Mouse (Mus musculus) layer of hippocampus, postnatal 25 days (tissue): ENCODE measurements around the gene Psma6. TPM values are rescaled to one million over a fixed set of nuclear protein-coding genes. Genes with fewer than 3 reads are reported as not detected.
"Not testable (repeated sequence)": the region's sequence is repeated elsewhere in the genome, so short reads cannot be mapped to it uniquely, and the experiment has no call there.

Experiments used
- DNase-seq, 2 experiments: peaks; one replicate each; pipeline ENCODE4 v3.0.0; 2022; ENCODE audit warnings: mixed read lengths in 2 of 2, low spot score in 1 of 2; ENCODE audit errors: extremely low spot score in 1 of 2
- total RNA-seq, 2 experiments: library from RNA; stranded (reverse); gene quantifications; 2 replicates each; pipeline ENCODE4 v1.2.3; 2021

Psma6 gene
- total RNA-seq, 2 experiments from 2014 or later: 130 to 151 TPM

DNA sequence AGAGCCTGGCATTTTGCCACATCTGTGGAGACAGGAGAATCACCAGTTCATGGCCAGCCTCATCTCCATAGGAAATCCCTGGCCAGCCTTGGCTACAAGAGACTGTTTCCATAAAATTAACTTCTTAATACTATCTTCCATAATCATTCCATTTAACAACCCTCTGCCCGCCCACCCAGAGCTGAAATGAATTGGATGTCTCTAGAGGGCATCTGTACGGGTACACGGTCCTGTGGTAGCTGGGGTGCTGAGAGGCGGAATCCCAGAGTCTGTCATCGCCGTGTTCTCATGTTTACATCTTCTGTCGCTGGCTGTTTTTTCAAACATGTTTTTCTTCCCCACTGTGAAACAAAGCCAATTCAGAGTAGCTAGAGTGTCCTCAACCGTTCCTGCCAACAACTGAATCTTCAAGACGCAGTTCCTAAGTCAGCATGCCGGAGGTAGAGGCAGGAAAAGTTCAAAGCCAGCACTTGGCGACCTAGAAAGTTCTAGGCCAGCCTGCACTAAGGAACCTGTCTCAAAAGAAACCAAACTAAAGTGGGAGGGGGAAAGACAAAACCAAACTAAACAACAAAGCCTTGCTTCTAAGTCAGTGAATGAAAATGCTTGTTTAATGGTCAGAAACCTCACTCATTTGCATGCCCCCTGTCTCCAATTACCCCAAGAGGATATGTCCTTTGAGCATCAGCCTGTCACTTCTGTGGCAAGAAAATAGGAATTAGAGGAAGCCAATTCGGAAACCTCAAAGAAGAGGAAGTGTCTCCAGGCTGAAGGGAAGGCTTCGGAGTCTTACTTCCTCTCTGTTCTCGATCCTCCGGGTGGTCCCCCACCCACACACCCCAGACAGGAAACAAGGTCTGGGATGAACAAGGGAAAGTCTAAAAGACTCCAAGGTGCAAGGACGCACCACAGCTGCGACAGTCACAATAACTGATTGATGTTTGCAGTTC lies 5.4 kb downstream of the Psma6 start:
- DNase-seq: no peak

DNA sequence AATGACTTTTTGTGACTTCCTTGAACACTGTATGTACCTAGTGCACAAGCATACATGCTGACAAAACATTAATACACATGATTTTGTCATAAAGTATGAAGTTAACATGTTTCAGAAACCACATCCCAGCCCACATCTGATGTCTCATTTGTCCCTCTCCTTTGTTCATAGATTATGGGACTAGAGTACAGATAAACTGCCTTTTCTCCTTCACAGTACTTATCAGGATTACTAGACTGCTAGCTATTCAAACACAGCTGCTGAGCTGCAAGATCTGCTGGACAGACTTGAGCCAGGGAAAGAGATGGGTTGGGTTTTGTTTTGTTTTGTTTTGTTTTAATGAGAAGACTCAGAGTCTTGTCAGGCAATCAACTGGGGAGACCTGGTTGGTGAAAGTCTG lies 8.1 kb downstream of the Psma6 start:
- DNase-seq: no peak

DNA sequence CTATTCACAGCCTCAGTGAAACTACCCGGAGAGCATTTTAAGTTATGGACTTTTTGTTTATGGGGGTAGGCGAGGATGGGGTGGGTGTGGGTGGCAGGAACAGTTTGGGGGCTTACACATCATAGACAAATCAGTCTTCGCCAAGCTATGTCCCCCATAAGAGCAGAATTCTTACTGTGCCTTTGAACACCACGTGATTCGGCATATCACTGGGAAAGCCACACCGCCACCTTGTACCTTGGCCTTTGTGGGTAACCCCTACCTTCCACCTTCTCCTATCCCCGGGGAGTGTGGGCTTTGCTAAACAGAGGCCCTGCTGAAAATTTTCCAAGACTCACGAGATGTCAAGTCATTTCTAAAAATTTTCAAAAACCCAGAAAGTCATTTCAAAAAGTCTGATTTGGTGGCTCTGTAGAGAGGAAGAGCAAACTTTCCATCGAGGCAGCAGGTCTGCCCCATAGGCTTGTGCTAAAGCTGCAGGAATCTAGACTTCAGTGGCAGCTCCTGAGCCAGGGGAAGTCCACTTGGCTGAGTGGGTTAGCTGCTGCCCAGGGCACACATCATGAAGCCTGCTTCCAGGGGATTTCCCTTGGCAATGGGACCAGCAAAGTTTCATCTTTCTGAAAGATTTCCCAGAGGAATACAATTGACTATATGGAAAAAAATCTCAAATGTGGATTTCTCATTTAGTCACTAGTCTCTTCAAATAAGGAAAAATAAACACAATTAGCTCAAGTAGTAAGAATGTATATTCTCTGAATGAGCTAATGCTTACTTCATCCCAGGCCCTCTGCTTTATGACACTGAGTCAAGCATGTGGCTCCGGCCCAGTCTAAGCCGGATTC lies 8.9 kb downstream of the Psma6 start:
- DNase-seq: no peak

DNA sequence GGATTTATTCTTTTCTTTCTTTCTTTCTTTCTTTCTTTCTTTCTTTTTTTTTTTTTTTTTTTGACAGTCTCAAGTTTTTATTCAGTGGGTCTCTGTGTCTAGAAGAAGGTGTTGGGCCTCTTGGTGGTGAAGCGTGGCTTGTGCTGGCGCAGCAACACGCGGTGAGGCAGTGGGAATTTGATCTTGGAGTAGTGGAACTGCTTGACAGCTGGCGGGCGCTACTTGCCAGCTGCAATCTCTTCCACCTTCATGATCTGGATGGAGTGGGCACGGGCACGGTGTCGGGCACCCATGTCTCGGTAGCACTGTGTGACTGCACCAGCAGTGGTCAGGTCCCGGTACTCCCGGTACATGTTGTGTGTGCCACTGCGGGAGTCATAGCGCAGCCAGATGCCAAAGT lies 11.6 kb downstream of the Psma6 start:
- not testable (repeated sequence) for DNase-seq

DNA sequence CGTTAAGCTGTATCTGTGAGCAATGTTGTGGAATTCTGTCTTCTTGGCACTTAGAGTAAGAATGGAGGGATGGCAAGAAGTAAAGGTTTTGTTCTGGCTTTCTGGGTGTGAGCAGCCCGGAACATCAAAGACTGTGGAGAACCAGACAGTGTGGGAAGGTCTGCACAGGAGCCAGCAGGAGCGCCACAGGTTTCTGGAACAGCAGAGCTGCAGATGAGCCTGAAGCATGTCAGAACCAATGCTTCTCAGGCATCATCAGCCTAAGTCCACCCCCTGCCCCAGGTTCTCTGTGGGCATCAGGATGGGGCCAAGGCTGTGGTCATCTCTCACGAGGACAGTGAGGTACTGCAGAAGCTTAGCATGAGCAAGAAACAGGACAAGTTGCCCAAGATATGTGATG lies 12.5 kb downstream of the Psma6 start:
- no peak for DNase-seq

DNA sequence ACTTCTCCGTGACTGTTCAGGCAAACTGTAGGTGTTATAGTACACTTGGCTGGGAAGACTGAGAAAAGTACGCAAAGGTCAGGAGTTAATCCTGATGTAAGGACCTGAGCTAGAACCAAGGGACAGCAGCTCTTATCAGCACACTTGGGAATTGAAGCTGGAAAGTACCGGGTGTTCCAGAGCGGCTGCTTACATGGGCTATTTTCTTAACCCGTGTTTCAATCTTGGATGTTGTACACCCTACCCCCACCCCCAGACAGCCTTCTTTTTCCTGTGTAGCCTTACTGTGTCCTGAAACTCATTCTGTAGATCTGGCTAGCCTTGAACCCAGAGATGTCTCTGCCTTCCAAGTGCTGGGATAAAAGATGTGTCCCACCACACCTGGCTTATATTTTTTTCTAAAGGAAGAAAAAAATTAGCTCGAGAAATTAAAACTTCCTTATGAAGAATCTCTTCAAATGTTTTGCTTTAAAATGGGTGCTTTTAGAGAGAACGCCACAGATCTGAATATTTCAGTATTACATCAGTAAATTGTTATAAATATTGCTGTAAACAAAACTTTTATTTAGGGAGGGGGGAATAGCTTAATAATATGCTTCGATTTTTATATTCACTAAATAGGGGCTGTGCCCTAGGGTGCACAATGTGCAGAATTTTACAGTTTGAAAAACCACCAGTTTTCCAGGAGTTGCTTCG lies 13.7 kb downstream of the Psma6 start:
- DNase-seq: no peak

DNA sequence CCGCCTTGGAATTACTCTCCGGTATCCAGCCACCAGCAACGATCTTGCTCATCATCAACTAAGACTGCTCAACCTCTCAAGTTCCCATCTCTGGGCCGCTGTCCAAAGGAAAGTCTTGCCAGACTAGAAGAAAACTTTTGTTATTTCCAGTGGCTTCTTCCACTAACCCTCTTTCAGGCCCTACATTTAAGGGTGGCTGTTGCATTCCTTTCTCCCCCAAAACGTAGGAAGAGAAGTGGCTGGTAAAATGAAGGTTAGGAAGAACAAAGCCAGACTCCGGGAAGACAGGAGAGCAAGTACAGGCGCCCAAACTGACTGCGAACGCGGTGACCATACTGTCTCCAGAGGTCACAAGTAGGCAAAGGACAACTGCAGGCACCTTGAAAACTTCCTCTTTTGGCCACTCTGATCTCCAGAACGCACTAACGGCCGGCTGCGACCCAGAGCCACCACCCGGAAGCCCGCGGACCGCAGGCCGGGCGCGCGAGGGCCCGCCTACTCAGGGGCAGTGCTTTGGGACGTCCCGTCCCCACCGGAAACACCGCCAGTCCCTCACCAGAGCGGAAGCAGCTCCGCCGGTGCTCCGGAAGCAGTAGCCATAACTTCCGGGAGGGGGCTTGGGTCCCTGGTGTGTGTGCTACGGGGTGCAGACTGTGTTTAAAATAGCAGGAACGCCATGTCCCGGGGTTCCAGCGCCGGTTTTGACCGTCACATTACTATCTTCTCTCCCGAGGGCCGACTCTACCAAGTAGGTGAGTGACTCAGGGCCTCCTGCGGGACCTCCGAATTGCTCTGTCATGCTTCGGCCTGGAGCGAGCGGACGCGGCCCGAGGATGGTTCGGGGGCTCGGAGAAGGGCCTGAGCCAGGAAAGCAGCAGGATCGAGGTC lies 14.5 kb downstream of the Psma6 start:
- DNase-seq: peak; percentile 77 to 78

DNA sequence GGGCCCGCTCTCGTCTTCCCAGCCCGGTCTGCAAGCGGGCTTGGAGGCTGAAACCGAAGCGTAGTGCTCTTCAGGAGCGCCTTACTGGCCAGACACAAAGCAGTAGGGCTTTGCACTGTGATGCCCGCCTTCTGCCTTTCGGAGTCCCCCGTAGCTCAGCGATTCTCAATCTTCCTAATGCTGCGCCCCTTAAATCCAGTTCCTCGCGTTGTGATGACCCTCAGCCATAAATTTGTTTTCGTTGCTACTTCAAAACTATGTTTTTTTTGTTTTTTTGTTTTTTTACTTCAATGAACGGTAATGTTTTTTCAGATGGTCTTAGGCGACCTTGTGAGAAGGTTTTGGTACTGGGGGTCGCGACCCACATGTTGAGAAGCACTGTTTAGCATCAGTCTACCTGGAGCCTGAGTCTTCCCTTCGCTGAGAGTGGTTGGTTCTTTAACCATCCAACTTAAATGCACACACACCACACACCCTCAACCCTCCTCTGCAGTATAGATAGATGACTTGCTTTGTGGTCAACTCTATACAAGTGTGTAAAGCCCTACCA lies 15.2 kb downstream of the Psma6 start:
- no peak for DNase-seq

DNA sequence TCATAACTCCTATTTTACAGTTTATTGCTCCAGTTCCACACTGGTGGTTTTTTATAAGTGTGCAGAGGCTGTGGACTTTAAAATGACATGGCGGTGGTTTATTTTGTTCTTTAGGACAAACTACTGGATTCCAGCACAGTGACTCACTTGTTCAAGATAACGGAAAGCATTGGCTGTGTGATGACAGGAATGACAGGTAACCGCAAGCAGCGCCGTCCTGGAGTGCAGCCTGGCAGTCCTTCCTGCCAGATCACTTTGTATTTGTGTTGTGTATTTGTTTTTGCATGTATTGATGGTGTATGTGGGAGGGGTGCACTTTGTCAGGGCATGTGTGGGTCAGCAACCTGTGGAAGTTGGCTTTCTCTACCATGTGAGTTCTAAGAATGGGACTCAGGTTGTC lies 23.9 kb downstream of the Psma6 start:
- no peak for DNase-seq

DNA sequence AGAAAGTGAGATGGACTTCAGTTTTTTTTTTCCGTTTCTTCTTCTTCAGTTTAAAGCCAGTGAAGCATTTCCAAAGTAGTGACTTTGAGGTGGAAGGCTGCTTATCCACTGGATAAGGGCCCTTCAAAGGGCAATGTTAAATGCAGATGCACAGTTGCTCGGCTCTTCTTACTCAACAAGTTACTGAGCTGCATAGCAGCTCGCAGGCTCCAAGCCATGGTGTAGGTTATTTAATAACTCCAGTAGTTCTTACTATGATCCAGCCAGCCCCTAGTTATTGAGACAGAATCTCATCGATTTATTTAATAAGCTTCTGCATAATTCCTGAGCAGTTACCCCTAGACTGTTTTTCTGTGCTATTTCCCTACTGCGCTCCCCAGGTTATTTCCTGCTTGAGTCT lies 31.2 kb downstream of the Psma6 start:
- no peak for DNase-seq

DNA sequence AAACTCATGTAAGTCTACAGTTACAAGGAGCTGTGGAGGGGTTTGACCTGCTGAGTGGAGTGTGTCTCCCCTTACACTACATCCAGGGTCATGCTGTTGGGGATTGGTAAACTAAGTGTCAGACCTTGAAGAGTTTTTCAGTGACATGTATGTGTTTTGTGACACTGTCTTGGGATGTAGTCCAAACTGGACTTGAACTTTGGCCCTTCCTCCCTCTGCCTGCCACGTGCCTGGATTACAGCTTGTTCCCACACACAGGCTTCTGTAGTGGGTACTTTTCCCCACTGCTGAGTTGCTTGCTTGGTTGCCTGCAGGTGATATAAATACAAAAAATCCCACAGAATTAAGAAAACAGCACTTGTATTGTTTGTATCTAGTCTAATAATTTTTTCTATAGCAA lies 31.7 kb downstream of the Psma6 start:
- DNase-seq: no peak

DNA sequence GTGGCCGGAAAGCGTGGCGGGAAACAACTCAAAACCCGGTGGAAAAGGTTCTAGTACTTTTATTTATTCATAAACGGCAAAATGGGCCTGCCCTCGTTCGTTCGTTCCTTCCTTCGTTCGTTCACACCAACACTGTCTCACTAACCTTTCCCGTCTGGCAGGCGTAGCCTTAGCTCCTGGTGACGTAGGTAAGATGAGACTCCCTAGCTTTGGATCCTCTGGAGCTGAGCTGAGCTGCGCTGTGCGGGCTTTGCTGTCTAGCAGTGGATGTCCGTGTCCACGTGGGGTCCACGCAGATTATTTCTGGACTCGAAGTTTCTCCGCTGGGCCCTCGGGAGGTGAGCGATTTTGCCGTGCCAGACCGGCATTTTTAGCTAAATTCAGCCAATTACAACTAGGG lies 36.2 kb downstream of the Psma6 start:
- no peak for DNase-seq

DNA sequence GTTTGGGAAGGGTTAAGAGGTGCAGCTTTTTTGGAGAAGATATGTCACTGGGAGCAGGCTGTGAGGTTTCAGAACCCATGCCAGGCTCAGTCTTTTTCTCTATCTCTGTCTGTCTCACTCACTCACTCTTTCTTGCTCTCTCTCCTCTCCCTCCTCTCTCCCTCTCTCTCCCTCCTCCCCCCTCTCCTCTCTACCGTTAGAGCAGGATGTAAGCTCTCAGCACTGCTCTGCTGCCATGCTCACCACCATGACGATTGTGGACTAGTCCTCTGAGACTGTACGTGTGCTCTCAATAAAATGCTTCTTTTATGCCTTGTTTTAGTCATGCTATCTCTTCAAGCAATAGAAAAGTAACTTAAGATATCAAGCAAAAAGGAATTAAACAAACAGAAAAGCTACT lies 38.0 kb downstream of the Psma6 start:
- no peak for DNase-seq

DNA sequence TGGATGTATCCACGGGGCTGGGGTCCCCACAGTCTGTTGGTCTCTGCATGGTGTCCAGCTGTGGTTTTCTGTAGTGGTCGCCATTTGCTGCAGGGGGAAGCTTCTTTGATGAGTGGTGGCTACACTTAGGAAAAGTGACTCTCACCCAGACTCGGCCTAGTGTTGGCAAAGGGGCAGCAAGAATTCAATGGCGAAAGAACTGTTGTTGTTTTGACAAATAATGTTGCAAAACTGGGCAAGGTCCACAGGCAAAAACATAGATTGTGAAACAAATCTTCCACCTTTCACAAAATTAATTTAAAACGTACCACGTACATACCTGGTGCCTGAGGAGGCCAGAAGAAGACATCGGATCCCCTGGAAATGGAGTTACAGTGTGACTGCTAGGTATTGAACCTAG lies 42.3 kb downstream of the Psma6 start:
- no peak for DNase-seq

DNA sequence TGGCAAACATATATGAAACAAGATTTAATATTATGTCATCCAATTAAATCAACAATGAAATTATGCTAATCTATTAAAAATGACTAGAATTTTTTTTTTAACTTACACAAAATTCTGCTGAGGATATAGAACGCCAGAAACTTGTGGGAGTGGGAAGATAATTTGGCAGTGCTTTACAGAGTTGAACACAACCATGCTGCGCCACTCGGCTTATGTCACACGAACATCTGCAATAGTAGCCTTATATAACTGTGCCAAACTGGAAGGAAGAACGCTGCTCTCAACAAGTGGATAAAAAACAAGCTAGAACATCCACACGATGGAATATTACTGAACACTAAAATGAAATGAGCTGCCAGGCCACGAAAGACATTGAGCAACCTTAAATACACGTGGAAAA lies 45.2 kb downstream of the Psma6 start:
- DNase-seq: no peak

DNA sequence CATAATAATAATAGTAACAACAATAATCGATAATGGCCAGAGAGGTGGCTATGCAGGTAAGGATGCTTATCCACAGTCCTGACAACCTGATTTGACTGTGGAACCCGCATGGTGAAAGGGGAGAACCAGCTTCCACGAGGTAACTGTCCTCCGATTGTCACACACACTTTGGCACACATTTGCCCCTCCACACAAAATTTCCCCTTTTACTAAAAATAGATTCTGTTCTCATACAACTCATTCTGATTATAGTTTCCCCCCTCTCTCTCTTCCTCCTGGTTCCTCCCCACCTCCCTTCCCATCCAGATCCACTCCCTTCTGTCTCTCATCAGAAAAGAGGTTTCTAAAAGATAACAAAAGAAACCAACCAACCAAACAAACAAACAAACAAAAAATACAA lies 45.9 kb downstream of the Psma6 start:
- no peak for DNase-seq

DNA sequence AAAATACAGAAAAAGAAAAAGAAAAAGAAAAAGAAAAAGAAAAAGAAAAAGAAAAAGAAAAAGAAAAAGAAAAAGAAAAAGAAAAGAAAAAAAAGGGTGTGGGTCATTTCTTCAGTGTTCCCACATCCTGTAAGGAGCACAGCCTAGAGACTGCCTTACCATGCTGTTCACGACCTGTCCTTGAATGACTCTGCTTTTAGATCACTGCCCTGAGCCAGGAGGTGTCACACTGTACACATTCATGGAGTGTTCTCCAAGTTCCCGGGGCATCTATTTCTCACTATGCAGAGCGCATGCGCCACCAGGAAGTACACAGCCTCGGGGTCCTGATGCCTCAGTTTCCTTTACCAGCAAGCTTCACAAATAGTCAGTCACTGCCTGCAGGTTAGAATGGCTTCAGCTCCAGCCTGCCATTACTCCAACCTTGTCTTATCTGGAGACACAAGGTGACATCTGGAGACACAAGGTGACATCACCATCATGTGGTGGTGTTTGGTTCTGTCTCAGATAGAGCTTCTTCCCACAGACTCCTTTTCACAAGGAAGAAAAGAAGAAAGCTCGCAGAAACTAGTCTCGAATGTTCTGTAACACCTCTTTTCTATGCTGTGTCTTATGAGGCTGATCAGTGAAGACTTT lies 48.4 kb downstream of the Psma6 start:
- no peak for DNase-seq

DNA sequence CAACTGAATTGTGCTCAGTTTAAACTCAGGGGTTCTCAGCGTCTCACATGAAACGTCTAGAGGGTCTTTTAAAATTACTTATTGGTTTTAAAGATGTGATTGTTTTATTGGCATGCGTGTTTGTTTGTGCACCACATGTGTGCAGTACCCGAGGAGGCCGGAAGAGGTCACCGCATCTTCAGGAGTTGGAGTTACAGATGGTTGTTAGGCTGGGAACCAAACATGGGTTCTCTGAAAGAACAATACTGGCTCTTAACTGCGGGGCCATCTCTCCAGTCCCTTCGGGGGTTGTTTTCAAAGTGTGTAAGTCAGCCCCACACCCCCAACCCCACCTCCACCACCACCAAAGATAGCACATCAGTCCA lies 48.9 kb downstream of the Psma6 start:
- no peak for DNase-seq

DNA sequence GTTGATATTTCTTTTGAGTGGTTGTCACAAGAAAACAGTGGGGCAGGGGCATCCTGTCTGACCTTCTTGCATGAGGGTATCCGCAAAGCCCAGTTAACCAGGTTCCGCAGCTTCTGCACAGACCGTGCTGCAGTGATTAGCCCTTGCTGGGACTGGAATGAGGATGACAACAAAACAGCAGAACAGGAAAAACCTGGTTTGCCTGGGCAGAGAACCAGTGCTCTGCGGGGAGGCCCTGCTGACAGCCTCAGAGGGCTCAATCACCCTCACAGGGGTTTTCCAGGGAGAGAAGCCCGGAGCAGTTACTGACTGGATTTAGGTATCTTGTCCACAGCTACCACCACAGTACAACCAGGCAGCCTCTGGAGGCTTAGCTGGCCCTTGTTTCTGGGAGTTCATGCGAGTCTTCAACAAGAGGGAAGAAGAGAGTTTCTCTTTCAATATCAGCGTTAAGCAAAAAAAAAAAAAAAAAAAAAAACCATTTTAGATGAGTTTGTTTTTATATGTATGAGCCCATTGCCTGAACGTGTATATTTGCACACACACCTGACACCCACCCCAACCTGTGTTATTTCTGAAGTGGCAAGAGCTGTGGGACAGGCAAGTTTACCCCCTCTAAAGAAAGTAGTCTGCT lies 49.9 kb downstream of the Psma6 start:
- no peak for DNase-seq
